Mouse (Mus musculus): ENCODE measurements around the gene Tmem175. TPM values are rescaled to one million over a fixed set of nuclear protein-coding genes. Genes with fewer than 3 reads are reported as not detected.

Gene Tmem175
- polyA plus RNA-seq, 2 experiments = 35.5 to 41.8 TPM

GRCm38 (mm10) chr5:108636172-108636571 is 6.6 kb downstream of the Tmem175 start:
- Histone ChIP-seq H3K4me2 (replicated peaks; ENCODE audit: low read depth, low read length, severe bottlenecking) (no peak overlapping the region), H3K27me3 (ENCODE audit: control insufficient read depth, insufficient read depth, low read length) (no peaks in the 10 kb centered on the region), H3K36me3 (ENCODE audit: control insufficient read depth, insufficient read depth, low read length) (peaks cover 16% of the 10 kb centered on the region), H3K27ac (replicated peaks; ENCODE audit: low read depth, low read length) (no peak overlapping the region), H3K4me1 (ENCODE audit: control insufficient read depth, insufficient read depth, low read length) (no peaks in the 10 kb centered on the region), H3K9me3 (ENCODE audit: control insufficient read depth, low read length) (no peaks in the 10 kb centered on the region), H3K4me3 (replicated peaks; ENCODE audit: low read length) (no peak overlapping the region), H3K9ac (ENCODE audit: low read depth, low read length, severe bottlenecking) (no peak overlapping the region)
- 72% methylated on average over 4 of the region's 4 CpGs for WGBS
- ATAC-seq (ENCODE audit: low FRiP score, low read depth) = no peak
- no peak for DNase-seq (ENCODE audit: low spot score)
- no peak for TF ChIP-seq POLR2A (IDR thresholded peaks at IDR 0.05; ENCODE audit: borderline replicate concordance, extremely low read depth, insufficient read depth, insufficient read length)

GRCm38 (mm10) chr5:108643674-108644073 is 14.1 kb downstream of the Tmem175 start:
- no peak for ATAC-seq (ENCODE audit: low FRiP score, low read depth)
- Histone ChIP-seq H3K27me3 (ENCODE audit: control insufficient read depth, insufficient read depth, low read length) (no peaks in the 10 kb centered on the region), H3K9me3 (ENCODE audit: control insufficient read depth, low read length) (no peaks in the 10 kb centered on the region), H3K9ac (ENCODE audit: low read depth, low read length, severe bottlenecking) (no peak overlapping the region), H3K4me1 (ENCODE audit: control insufficient read depth, insufficient read depth, low read length) (no peaks in the 10 kb centered on the region), H3K4me2 (replicated peaks; ENCODE audit: low read depth, low read length, severe bottlenecking) (no peak overlapping the region), H3K36me3 (ENCODE audit: control insufficient read depth, insufficient read depth, low read length) (peaks cover 60% of the 10 kb centered on the region), H3K27ac (replicated peaks; ENCODE audit: low read depth, low read length) (no peak overlapping the region), H3K4me3 (replicated peaks; ENCODE audit: low read length) (no peak overlapping the region)
- no peak for TF ChIP-seq POLR2A (IDR thresholded peaks at IDR 0.05; ENCODE audit: borderline replicate concordance, extremely low read depth, insufficient read depth, insufficient read length)
- 72% methylated on average over 2 of the region's 2 CpGs for WGBS
- no peak for DNase-seq (ENCODE audit: low spot score)

GRCm38 (mm10) chr5:108645651-108646342 is 16.2 kb downstream of the Tmem175 start:
- Histone ChIP-seq H3K36me3 (ENCODE audit: control insufficient read depth, insufficient read depth, low read length) (peaks cover 75% of the 10 kb centered on the region), H3K4me3 (replicated peaks; ENCODE audit: low read length) (no peak overlapping the region), H3K27ac (replicated peaks; ENCODE audit: low read depth, low read length) (no peak overlapping the region), H3K9ac (ENCODE audit: low read depth, low read length, severe bottlenecking) (no peak overlapping the region), H3K4me1 (ENCODE audit: control insufficient read depth, insufficient read depth, low read length) (no peaks in the 10 kb centered on the region), H3K4me2 (replicated peaks; ENCODE audit: low read depth, low read length, severe bottlenecking) (no peak overlapping the region), H3K9me3 (ENCODE audit: control insufficient read depth, low read length) (no peaks in the 10 kb centered on the region), H3K27me3 (ENCODE audit: control insufficient read depth, insufficient read depth, low read length) (no peaks in the 10 kb centered on the region)
- WGBS = 96% methylated on average over 9 of the region's 9 CpGs
- no peak for TF ChIP-seq POLR2A (IDR thresholded peaks at IDR 0.05; ENCODE audit: borderline replicate concordance, extremely low read depth, insufficient read depth, insufficient read length)
- DNase-seq (ENCODE audit: low spot score) = no peak
- ATAC-seq (ENCODE audit: low FRiP score, low read depth) = no peak

GRCm38 (mm10) chr5:108646343-108646660 is 16.7 kb downstream of the Tmem175 start:
- Histone ChIP-seq H3K9me3 (ENCODE audit: control insufficient read depth, low read length) (no peaks in the 10 kb centered on the region), H3K36me3 (ENCODE audit: control insufficient read depth, insufficient read depth, low read length) (peaks cover 77% of the 10 kb centered on the region), H3K4me2 (replicated peaks; ENCODE audit: low read depth, low read length, severe bottlenecking) (no peak overlapping the region), H3K4me3 (replicated peaks; ENCODE audit: low read length) (no peak overlapping the region), H3K9ac (ENCODE audit: low read depth, low read length, severe bottlenecking) (no peak overlapping the region), H3K27ac (replicated peaks; ENCODE audit: low read depth, low read length) (no peak overlapping the region), H3K4me1 (ENCODE audit: control insufficient read depth, insufficient read depth, low read length) (no peaks in the 10 kb centered on the region), H3K27me3 (ENCODE audit: control insufficient read depth, insufficient read depth, low read length) (no peaks in the 10 kb centered on the region)
- DNase-seq (ENCODE audit: low spot score) (no peak), ATAC-seq (ENCODE audit: low FRiP score, low read depth) (no peak)
- 92% methylated on average over 3 of the region's 3 CpGs for WGBS
- TF ChIP-seq POLR2A (IDR thresholded peaks at IDR 0.05; ENCODE audit: borderline replicate concordance, extremely low read depth, insufficient read depth, insufficient read length) = no peak

- ATAC-seq (ENCODE audit: low FRiP score, low read depth) (no peak), DNase-seq (ENCODE audit: low spot score) (no peak)
- Histone ChIP-seq H3K27me3 (ENCODE audit: control insufficient read depth, insufficient read depth, low read length) (no peaks in the 10 kb centered on the region), H3K4me3 (replicated peaks; ENCODE audit: low read length) (no peak overlapping the region), H3K9me3 (ENCODE audit: control insufficient read depth, low read length) (no peaks in the 10 kb centered on the region), H3K4me1 (ENCODE audit: control insufficient read depth, insufficient read depth, low read length) (no peaks in the 10 kb centered on the region), H3K27ac (replicated peaks; ENCODE audit: low read depth, low read length) (no peak overlapping the region), H3K4me2 (replicated peaks; ENCODE audit: low read depth, low read length, severe bottlenecking) (no peak overlapping the region), H3K9ac (ENCODE audit: low read depth, low read length, severe bottlenecking) (no peak overlapping the region), H3K36me3 (ENCODE audit: control insufficient read depth, insufficient read depth, low read length) (peaks cover 84% of the 10 kb centered on the region)
- 86% methylated on average over 2 of the region's 2 CpGs for WGBS
- no peak for TF ChIP-seq POLR2A (IDR thresholded peaks at IDR 0.05; ENCODE audit: borderline replicate concordance, extremely low read depth, insufficient read depth, insufficient read length)
Measured at GRCm38 (mm10) chr5:108647311-108647710, 17.7 kb downstream of the Tmem175 start.
